Mouse (Mus musculus) spleen, adult 2 months (tissue): ENCODE data around the gene Wbp2nl.
"Not testable (repeated sequence)": the region's sequence is repeated elsewhere in the genome, so short reads cannot be mapped to it uniquely, and the experiment has no call there.

ENCODE experiments used
- CTCF ChIP-seq: fragments of 200-500 bp; IDR thresholded peaks from 2 replicates; pipeline ENCODE4 v1.5.1; 2011; ENCODE audit warnings: mild to moderate bottlenecking, inconsistent platforms; ENCODE audit not compliant: insufficient read depth, insufficient read length, insufficient replicate concordance; ENCODE audit errors: extremely low read depth
- POLR2A ChIP-seq: fragments of 200-500 bp; IDR thresholded peaks from 2 replicates; pipeline ENCODE4 v1.6.1; 2011; ENCODE audit warnings: low read depth, low read length, inconsistent platforms

DNA sequence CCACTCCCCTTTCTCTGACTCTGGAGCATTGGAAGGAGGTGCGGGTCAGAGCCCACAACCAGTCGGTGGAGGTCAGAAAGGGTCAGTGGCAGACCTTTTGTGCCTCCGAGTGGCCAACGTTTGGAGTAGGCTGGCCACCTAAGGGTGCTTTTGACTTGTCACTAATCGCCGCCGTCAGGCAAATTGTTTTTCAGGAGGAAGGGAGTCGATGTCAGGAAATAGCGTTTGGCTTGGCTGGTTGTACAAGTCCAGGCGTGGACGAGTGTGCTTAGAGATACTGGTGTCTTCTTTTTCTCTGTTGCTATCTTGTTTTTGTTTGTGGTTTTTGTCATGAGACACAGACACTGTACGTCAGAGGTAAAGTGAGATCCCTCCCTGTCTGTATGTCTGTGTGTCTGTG, 65.0 kb downstream of the Wbp2nl start:
- TF ChIP-seq CTCF, POLR2A: not testable (repeated sequence)
